Mouse (Mus musculus): ENCODE measurements around the gene Pik3ap1.

DNA sequence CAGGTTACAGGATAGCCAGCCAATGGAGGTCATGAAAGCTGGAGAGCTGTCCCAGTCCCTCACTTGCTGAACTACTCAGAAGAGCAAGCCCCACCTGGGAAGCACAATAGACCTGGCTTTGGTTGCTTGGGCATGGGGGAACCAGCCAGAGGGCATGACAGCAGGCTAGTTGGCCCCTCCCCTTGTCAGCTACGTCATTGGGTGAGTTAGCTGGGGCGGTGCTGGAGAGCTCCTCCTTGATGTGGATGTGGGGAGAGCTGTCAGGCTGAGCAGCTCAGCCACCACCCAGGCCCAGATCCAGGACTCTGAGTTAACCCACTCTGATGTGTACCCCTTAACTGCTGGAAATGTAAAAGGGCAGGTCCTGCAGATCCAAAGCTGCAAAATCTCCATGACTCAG is 24.4 kb downstream of the Pik3ap1 start:
- TF ChIP-seq CTCF (IDR thresholded peaks at IDR 0.05; ENCODE audit: low read depth, low read length) = no peak
- TF ChIP-seq POLR2A (IDR thresholded peaks at IDR 0.05; ENCODE audit: insufficient read depth, low read length) = no peak
- TF ChIP-seq EP300 (IDR thresholded peaks at IDR 0.05; ENCODE audit: insufficient read depth, low read depth, low read length) = no peak

Data from ES-Bruce4 (cell line).